Mouse (Mus musculus) kidney, postnatal 14 days (tissue): Measurements from ENCODE around the gene Ago3.
A peak's percentile ranks its signal among the peaks of the same experiment; 100 is the strongest.

Source experiments
- DNase-seq: peaks from one replicate; pipeline ENCODE4 v3.0.0; 2022; ENCODE audit warnings: mixed read lengths

Gene Ago3

GRCm38 (mm10) chr4:126429347-126430079, at the start of gene Ago3:
Ago3 (minus strand) TSS chr4:126429556.
- peak; percentile 95 for DNase-seq

GRCm38 (mm10) chr4:126473031-126473430, 43.7 kb upstream of the Ago3 start:
- no peak for DNase-seq

GRCm38 (mm10) chr4:126469334-126469733, 40.0 kb upstream of the Ago3 start:
- DNase-seq, result no peak

- no peak for DNase-seq
These were observed 39.6 kb upstream of the Ago3 start for GRCm38 (mm10) chr4:126468925-126469324.

- DNase-seq, result peak; percentile 96
These were observed 39.0 kb upstream of the Ago3 start, which contains the start of gene Ago1 for GRCm38 (mm10) chr4:126468285-126468901. Ago1 (minus strand) TSS chr4:126468583.

DNA sequence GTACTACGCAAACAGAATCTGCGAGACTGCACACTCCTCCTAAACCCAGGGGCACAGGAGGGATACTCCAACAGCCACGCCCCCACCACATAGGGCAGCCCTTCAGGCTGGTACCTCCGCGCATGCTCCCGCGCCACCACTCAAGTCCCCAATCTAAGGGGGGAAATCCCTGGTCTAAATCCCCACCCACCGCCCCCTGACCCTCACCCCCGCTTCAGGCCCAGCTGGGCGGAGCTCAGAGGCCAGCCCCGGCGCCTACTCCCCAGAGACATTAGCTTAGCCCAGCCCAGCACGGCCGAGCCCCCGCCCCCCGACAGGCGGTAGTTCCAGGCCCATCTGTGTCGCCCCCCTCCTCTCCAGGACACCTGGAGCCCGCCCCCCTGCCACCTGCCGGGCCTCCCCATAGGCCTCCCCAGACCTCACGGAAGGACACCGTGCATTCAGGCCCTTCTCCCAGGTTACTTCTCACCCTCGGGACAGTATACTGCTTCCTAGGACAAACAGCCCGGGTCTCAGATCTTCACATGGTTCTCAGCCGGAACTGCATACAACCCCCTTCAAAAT, 38.4 kb upstream of the Ago3 start:
- DNase-seq, result peak; percentile 82

DNA sequence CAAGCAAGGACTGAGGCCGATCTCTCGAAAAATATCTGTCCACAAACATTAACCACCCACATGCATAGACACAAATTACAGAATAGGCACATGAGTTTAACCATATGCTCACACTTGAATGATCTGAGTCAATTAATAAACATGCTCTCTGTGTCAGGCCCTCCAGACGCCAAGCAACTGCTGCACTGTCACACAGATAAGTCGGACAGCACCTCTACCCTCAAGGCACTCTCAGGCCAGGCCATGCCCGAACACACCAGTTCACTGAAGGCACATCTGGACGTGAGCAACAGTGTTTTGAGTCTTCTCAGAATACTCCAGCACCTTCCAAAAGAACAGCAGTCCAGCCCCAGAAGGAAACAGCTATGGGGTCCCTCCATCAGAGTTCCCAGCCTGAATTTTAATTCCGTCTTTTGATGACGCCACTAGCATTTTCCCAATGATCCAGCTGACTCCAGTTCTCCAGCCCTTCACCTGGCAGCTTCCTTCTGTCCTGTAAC, 36.9 kb upstream of the Ago3 start:
- no peak for DNase-seq

- DNase-seq, result peak; percentile 37
These were observed 36.5 kb upstream of the Ago3 start for GRCm38 (mm10) chr4:126465843-126466242.

DNA sequence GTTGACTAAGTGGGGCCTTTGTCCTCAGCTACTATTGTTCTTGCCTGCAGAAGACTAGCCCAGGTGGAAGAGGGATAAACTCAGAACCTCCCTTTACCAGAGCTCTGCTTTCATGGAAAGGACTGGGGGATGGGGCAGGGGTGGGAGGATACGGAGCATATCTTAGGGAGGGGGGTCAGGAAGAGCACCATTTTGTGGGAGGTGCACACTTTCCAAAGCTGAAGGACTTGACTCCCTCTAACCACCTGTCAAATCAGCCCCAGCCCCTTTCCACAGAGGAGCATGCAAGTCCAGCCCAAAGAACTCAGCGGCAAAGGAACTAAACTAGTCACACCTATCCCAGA, 35.5 kb upstream of the Ago3 start:
- DNase-seq, result no peak

GRCm38 (mm10) chr4:126464189-126464891, 35.0 kb upstream of the Ago3 start:
- no peak for DNase-seq

- no peak for DNase-seq
These were observed 26.1 kb upstream of the Ago3 start for GRCm38 (mm10) chr4:126455441-126455840.

DNA sequence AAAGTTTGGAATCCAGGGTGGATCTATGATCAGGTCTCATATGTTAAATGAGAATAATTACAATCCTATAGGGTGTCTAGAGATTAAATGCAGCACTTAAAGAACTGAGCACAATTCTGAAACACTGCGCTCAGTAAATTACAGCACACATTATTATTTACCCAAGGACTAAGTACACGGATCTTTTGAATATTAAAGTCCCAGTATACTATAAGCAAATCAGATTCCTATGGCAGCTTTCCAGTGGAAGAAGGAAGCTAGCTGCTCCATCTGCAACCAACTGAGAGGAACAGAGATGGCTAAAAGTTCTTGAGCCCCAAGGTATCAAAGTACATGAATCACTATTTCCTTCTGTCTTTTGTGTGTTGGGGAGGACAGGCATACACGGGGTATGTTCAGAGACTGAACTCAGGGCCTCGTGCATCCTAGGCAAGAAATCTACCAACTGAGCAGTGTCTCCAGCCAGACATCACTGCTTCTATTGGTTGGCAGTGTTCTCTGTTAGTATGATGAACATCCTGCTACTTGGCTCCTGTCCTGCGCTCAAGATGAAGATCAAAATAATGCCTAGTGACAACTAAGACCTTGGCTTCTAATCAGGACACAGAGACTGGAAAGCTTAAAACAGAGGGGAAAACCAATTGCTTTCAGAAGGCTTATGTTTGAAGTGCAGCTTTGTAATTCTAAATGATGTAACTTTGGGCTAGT, 25.3 kb upstream of the Ago3 start:
- no peak for DNase-seq

DNA sequence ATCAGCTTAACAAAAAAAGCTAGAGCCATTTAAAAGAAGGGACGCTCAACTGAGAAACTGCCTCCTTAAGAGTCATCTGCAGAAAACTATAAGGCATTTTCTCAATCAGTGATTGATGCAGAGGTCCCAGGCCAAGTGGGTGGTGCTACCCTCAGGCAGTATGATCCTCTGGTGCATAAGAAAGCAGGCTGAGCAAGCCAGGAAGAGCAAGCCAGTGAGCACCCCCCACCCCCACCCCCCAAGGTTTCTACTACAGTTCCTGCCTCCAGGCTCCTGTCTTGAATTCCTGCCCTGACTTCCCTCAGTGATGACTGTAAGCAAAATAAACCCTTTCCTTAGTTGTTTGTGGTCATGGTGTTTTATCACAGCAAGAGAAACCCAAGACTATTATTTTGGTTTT, 20.9 kb upstream of the Ago3 start:
- DNase-seq, result no peak

DNA sequence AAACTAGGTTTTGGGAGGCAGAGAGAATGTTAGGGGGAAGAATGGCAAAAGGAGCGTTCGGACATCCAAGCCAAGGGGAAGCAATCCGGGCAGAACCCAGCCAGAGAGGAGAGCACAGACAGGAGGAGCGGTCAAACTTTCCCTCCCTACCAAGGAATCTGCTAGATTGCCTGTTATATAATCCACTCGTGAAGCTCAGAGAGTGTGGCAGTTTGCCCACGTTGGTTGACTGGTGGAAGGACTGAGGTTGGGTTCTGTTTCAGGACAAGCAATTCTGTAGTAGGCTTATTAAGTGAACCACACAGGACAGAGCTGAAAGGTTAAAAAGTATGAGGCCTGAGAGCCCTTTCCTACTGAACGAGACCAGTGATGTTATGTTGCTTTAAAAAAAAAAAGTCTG, 17.8 kb upstream of the Ago3 start:
- DNase-seq, result no peak

DNA sequence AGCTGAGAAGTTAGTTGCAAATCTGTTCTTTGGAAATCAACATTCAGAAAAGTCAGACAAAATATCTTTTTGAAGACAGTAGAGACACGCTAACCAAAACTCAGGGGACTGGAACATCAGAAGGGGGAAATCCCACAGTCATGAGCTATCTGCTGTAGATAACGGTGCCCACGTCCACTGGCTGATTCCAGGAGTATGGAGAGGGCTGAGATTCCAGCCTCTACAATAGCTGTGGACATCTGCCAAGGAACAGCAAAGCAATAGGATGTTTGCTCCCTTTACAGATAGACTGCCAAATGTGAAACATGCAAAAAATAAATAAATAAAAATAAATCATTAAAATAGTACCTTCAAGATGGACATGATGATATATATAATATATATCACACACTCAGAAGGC, 15.2 kb upstream of the Ago3 start:
- no peak for DNase-seq

DNA sequence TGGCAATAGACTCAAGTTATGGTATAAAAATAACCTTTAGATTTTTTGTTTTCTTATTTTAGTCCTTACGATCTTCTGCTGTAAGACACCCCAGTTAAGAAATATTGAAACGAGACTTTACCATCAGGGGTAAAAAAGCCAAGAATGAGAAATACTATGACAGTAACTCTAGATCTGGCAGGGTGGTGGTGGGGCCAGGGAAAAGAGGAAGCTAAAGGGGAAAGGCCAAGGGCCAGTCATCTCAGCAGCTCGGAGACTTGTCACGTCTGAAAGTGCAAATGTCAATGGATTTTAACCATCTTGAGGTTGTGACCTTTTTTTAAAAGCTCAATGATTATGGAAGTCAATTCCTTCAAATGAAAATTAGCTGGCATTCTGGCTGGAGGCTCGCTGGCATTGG, 8.9 kb upstream of the Ago3 start:
- DNase-seq, result no peak

DNA sequence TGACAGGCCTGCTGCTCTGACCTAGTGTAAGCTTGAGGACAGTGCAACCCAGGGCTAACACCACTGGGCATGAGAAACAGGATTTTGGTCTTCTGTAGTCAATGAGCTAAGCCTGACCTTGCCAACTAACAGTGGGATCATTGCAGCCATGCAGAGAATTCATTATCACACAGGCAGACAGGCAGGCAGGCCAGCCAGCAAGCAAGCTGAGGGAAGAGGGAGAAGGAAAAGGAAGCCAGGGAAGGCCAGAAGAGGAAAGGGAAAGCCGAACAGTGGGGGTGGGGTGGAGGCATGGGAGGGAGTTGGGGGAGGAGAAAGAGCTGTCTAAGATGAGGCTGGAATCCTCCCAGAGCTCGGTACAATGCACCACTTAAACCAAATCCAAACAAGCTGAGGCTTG, 6.9 kb upstream of the Ago3 start:
- no peak for DNase-seq

DNA sequence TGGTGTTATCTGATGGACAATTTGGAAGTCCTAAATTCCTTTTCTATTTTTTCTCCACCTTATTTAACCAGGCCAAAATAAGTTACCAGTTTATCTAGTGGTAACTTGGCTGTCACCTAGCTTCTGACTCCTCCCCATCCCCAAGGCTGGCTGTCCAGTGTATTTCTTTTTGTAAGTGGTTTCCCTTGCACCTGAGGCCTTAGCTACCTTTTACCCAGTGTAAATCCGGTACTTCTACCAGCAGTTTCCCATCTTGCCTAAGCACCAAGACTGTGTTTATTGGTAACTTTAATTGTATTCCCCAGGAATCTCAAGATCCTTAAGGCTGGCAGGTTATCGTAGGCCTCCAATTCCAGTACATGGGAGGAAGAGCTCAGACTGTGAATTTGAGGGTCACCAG, 4.7 kb upstream of the Ago3 start:
- DNase-seq, result no peak

- DNase-seq, result no peak
These were observed 3.8 kb upstream of the Ago3 start for GRCm38 (mm10) chr4:126433175-126433574.

- no peak for DNase-seq
These were observed 2.4 kb upstream of the Ago3 start for GRCm38 (mm10) chr4:126431746-126432145.

DNA sequence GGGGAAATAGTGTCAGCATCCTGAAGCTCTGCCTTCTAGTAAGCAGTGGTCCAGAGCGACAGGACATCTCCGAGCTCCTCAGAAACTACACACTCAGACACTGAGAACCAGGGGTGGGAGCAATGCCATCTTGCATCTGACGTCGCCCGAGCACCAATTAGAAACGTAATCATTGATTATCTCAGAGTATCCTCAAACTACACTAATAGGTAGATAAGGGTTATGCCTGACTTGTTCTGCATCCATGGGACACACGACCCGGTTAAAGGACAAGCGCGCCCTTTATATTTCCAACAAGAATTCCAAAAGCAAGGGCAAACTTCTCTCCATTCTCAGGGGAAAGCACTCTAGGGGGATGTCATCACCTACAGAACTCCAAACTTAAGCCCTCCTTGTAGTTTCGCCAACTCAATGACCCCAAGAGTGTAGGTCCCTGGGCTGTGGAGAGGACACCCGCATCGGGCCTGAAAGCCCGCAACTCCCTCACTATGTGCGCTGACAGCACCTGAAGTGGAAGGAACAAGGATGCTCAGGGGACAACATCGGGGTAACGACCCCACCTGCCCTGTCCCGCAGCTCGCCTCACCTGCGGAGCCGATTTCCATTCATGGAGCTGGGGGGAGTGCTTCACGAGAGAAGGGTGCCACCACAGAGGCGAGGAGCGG, 542 bp downstream of the Ago3 start:
- DNase-seq, result no peak

GRCm38 (mm10) chr4:126423866-126424265, 5.5 kb downstream of the Ago3 start:
- no peak for DNase-seq
